Mouse (Mus musculus) ES-CJ7 (cell line): ENCODE measurements around the gene Itsn2.

Experiments used
- DNase-seq: peaks from one replicate; pipeline ENCODE4 v3.0.0; 2011; ENCODE audit warnings: low read depth, low spot score

The Itsn2 gene

GRCm38 (mm10) chr12:4592541-4593165, at the start of gene Itsn2, which contains the start of gene Gm3625:
Gene Itsn2, plus strand, starts transcription at chr12:4592638.
Gene Gm3625, minus strand, starts transcription at chr12:4592927.
- DNase-seq: peak; percentile 35

DNA sequence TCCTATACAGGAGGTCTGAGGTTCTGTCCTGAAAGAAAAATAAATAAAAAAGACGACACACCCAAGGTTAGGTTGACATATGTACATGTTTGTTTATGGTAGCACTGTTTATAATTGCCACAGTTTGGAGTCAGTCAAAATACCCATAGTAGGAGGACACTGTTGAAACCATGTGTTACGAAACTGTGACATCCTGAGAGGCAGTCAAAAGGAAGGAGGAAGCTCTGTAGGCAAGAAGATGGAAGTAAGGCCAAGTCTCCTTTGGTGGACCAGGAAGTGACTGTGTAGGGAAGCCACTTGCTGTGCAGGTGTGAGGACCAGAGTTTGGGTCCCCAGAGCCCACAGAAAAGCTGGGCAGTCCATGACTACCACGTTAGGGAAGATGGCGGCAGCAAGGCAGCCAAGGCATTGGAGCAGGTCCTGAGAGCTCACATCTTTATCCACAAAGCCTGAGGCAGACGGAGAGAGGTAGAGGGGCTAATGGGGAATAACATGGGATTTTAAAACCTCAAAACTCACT, 48.0 kb upstream of the Itsn2 start:
- no peak for DNase-seq

- no peak for DNase-seq
Observed at GRCm38 (mm10) chr12:4545425-4545824, 47.0 kb upstream of the Itsn2 start.

GRCm38 (mm10) chr12:4546491-4546890, 45.9 kb upstream of the Itsn2 start:
- DNase-seq: no peak

DNA sequence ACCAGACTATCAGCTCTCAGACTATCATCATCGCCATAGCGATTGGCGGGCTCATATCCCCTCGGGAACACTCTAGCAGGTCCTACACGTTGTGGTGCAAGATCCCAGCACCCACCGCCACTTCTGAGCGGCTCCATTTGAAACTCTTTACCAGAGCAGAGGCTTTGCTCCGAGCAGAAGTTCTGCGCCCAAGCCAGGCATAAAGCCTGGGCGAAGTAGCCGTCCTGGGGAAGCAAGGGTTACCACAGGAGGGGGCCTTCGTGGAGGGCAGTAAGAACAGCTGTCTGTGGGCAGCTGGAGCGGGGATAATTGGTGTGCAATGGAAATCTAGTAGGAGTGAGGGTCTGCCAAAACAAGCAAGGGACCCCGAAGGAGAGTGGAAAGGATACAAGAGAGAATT, 44.9 kb upstream of the Itsn2 start:
- DNase-seq: no peak

GRCm38 (mm10) chr12:4548053-4549013, 44.1 kb upstream of the Itsn2 start:
- peak; percentile 90 for DNase-seq

GRCm38 (mm10) chr12:4553704-4554103, 38.7 kb upstream of the Itsn2 start:
- peak; percentile 51 for DNase-seq

DNA sequence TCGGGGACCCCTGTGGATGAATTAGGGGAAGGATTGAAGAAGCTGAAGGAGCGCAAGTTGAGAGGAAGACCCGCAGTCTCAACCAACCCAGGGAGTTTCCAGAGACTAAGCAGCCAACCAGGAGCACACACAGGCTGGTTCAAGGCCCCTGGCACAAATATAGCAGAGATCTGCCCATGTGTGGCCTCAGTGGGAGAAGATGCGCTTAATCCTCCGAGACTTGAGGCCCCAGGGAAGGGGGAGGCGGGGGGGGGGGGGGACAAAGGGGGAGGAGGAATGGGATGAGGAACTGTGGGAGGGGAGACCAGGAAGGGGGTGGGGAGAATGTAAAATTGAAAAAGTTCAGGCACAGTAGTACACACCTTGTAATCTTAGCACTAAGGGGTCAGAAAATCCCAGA, 37.0 kb upstream of the Itsn2 start:
- DNase-seq: peak; percentile 73

DNA sequence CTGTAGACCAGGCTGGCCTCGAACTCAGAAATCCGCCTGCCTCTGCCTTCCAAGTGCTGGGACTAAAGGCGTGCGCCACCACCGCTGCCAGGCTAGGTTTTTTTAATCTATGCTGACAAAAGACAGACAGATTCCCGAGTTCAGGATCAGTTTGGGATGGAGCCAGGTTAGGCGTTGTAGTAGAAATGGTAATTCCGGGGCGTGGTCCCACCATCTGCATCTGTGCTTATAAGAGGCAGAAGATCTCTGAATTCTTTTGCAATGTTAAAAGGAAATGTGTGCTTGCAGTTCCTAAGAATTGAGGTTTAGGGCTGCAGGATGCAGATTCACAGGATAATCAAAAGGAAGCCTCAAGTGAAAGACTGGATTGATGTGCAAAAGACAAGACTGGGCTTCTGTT, 35.5 kb upstream of the Itsn2 start:
- peak; percentile 97 for DNase-seq

DNA sequence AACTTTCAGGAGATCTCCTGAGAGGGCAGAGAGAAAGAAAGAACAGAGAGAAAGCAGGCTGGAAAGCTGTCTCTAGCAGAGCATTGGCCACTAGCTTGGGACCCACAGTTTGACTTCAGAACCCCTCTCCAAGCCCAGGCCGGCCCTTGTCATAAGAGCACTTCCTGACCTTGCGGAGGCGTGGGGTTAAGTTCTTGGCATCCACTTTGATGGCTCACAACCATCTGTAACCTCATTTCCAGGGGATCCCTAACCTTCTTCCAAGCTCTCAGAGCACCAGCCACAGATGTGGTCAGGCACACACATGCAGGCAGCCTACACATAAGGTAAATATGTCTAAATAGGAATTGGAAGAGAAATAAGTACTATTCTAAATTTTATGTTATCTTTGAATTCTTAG, 35.0 kb upstream of the Itsn2 start:
- DNase-seq: peak; percentile 72

DNA sequence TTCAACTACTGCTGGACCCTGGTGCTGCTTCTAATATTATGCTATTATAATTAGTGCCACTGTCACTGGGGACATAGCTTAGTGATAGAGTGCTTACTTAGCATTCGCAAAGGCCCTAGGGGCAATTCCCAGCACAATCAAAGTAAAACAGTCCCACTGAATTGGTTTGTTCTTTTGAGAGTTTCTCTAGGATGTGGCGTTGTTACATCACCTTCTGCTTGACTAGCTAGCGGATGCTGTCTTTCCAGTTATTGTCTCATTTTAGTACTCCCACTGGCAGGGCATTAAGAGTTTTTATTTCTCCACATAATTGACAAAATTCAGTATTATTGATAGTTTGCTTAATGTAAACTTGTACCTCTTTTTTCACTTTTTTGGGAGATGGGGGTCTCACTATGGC, 34.4 kb upstream of the Itsn2 start:
- DNase-seq: no peak

DNA sequence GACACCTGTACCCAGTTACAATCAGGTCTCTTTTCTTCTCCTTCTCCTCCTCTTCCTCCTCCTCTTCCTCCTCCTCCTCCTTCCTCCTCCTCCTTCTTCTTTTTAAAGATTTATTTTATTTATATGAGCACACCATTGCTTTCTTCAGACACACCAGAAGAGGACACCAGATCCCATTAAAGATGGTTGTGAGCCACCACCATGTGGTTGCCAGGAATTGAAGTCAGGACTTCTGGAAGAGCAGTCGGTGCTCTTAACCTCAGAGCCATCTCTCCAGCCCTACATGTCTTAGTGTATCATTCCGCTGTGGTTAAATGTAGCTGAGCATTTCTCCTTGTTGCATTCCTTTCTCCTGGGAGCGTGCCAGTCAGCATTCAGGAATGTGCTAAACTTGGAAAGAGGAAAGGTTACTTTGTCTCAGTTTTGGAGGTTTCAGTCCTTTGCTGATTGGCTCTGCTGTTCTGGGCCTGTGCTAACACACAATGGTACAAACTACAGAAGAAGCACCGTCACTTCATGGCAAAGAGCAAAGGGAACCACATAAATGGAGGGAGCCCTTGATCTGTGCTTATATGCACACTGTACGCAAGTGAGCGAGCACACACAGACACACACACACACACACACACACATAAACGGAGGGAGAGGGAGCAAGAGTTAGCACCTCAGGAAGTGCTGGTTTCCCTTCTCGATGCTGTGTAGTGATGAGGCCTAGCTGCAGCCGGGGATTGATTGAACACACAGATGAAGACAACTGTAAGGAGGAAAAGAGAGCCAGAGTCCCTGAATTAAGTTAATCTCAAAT, 33.8 kb upstream of the Itsn2 start:
- peak; percentile 86 for DNase-seq

GRCm38 (mm10) chr12:4571864-4572263, 20.6 kb upstream of the Itsn2 start:
- DNase-seq: peak; percentile 98

- DNase-seq: no peak
Observed at GRCm38 (mm10) chr12:4574065-4574464, 18.4 kb upstream of the Itsn2 start.

GRCm38 (mm10) chr12:4582326-4582725, 10.1 kb upstream of the Itsn2 start:
- no peak for DNase-seq

- DNase-seq: no peak
Observed at GRCm38 (mm10) chr12:4587846-4588245, 4.6 kb upstream of the Itsn2 start.

DNA sequence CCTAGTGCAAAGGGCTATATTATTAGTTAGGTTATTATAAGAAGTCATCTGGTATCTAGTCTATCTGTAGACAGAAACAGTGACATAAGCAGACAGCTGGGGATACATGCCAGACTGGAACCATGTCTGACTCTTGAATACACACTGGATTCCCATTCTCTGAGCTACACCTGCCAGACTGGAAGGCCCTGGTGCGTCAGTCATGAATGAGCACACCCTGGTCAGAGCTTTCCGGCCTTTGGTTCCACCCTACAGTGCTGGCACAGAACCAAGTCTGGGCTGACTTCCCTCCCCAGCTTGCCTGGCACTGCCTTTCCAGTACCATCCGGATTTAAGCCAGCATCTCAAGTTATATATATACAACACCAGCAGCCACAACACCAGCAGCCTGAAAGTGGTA, 3.8 kb upstream of the Itsn2 start:
- DNase-seq: no peak

GRCm38 (mm10) chr12:4592025-4592424, 413 bp upstream of the Itsn2 start:
- no peak for DNase-seq

- no peak for DNase-seq
Observed at GRCm38 (mm10) chr12:4593166-4593929, 910 bp downstream of the Itsn2 start.

- DNase-seq: no peak
Observed at GRCm38 (mm10) chr12:4593930-4594391, 1.5 kb downstream of the Itsn2 start.

DNA sequence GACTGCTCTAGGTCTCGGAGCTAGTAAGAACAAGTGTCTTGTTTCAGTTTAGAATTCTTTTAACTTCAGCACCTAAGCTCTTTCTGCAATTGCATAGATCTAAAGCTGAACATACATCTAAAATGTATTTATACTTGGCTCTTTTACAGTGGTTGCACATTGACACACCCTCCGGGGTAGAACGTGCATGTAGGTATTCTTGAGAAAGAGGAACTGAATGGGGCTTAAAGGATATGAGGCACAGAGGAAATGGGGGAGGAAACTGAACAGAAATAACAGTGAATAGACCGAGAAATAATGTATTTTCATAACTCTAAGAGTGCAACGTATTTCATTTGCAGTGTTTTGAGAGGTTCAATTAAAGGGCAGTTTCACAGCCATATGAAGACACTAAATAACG, 2.6 kb downstream of the Itsn2 start:
- DNase-seq: no peak
